ENCODE assay signal across 8 mouse cellular contexts in the genomic region with DNA sequence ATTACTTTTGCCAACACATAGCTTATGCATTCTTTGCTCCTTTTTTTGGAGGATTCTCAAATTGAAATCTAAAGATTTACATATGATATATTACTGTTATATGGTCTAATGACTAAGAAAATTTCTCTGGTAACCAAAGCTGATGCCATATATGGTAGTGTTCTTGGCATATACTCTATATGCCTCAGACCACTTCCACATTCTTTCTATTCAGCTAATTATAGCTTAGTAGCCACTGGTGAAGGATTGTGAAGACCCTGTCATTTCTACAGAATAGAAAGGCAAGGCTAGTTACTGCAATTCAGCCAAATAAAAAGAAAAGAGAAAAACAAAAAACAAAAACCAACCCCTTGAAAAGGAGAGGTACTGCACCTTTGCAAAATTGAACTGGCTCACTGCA. TPM values are rescaled to one million over a fixed set of nuclear protein-coding genes. Genes with fewer than 3 reads are reported as not detected.
DNase-seq lines count a peak whose midpoint lies in the region; ATAC-seq lines count a peak whose summit lies in the region.

No protein-coding gene starts in this region.

- peaks cover 6% of the 10 kb centered on the region for H3K36me3 ChIP-seq in lung, embryonic 15.5 days
- H3K36me3 ChIP-seq in embryonic facial prominence, embryonic 13.5 days: peaks cover 12% of the 10 kb centered on the region
- peaks cover 10% of the 10 kb centered on the region; the same call in 1 of the 2 replicates for H3K36me3 ChIP-seq in limb, embryonic 11.5 days (ENCODE audit: control insufficient read depth, insufficient read depth, low read length)
- peaks cover under 1% of the 10 kb centered on the region; the same call in 1 of the 2 replicates for H3K36me3 ChIP-seq in stomach, embryonic 14.5 days (ENCODE audit: control insufficient read depth, insufficient read depth, low read length)

- H3K4me2 ChIP-seq in lung, embryonic 15.5 days: peak overlapping the region; percentile 74
- peak overlapping the region; percentile 84 for H3K4me2 ChIP-seq in embryonic facial prominence, embryonic 13.5 days
- peak overlapping the region; percentile 55 for H3K4me2 ChIP-seq in limb, embryonic 11.5 days (ENCODE audit: low read depth, severe bottlenecking)
- peak overlapping the region; percentile 77 for H3K4me2 ChIP-seq in stomach, embryonic 14.5 days (replicated peaks; ENCODE audit: low read depth, low read length)

- H3K27me3 ChIP-seq in lung, embryonic 15.5 days: no peaks in the 10 kb centered on the region
- no peaks in the 10 kb centered on the region for H3K27me3 ChIP-seq in embryonic facial prominence, embryonic 13.5 days
- H3K27me3 ChIP-seq in limb, embryonic 11.5 days (ENCODE audit: control insufficient read depth, insufficient read depth, low read length): no peaks in the 10 kb centered on the region
- H3K27me3 ChIP-seq in stomach, embryonic 14.5 days (ENCODE audit: control insufficient read depth, insufficient read depth, low read length): no peaks in the 10 kb centered on the region

- peak overlapping the region; percentile 39 for H3K4me3 ChIP-seq in lung, embryonic 15.5 days
- peak overlapping the region; percentile 90 for H3K4me3 ChIP-seq in embryonic facial prominence, embryonic 13.5 days
- peak overlapping the region; percentile 14 for H3K4me3 ChIP-seq in limb, embryonic 11.5 days (ENCODE audit: low read depth, low read length)
- H3K4me3 ChIP-seq in stomach, embryonic 14.5 days (ENCODE audit: low read depth, low read length): peak overlapping the region; percentile 96

- ATAC-seq in lung, embryonic 15.5 days (ENCODE audit: borderline replicate concordance, extremely low read depth, low FRiP score, low TSS enrichment): no peak
- no peak for ATAC-seq in embryonic facial prominence, embryonic 13.5 days (ENCODE audit: insufficient number of reproducible peaks, insufficient read depth, low FRiP score, low TSS enrichment, low read depth)
- ATAC-seq in limb, embryonic 11.5 days (ENCODE audit: insufficient number of reproducible peaks, low FRiP score, low TSS enrichment, low read depth): no peak
- ATAC-seq in stomach, embryonic 14.5 days (ENCODE audit: insufficient number of reproducible peaks, insufficient read depth, low FRiP score, low read depth): no peak

- H3K9ac ChIP-seq in lung, embryonic 15.5 days: peak overlapping the region; percentile 36
- peak overlapping the region; percentile 51 for H3K9ac ChIP-seq in embryonic facial prominence, embryonic 13.5 days
- no peak overlapping the region for H3K9ac ChIP-seq in limb, embryonic 11.5 days (ENCODE audit: low read length)
- H3K9ac ChIP-seq in stomach, embryonic 14.5 days (replicated peaks; ENCODE audit: low read depth, low read length): 0 out of 2 replicates have a peak overlapping the region, but pooled peaks have one; percentile 36

- H3K9me3 ChIP-seq in lung, embryonic 15.5 days: no peaks in the 10 kb centered on the region
- H3K9me3 ChIP-seq in embryonic facial prominence, embryonic 13.5 days: no peaks in the 10 kb centered on the region
- H3K9me3 ChIP-seq in limb, embryonic 11.5 days (ENCODE audit: control insufficient read depth, low read length): no peaks in the 10 kb centered on the region
- no peaks in the 10 kb centered on the region for H3K9me3 ChIP-seq in stomach, embryonic 14.5 days (ENCODE audit: control insufficient read depth, low read depth, low read length)

- H3K4me1 ChIP-seq in lung, embryonic 15.5 days: peaks cover 44% of the 10 kb centered on the region
- H3K4me1 ChIP-seq in embryonic facial prominence, embryonic 13.5 days: peaks cover 41% of the 10 kb centered on the region
- H3K4me1 ChIP-seq in limb, embryonic 11.5 days (ENCODE audit: control insufficient read depth, insufficient read depth, low read length): peaks cover 25% of the 10 kb centered on the region
- H3K4me1 ChIP-seq in stomach, embryonic 14.5 days (ENCODE audit: control insufficient read depth, insufficient read depth, low read length): peaks cover 30% of the 10 kb centered on the region

- no peak for DNase-seq in lung, postnatal 4 days
- DNase-seq in limb, embryonic 11.5 days (ENCODE audit: low spot score): no peak
- DNase-seq in right cerebral cortex, postnatal 25 days: no peak
- no peak for DNase-seq in right cerebral cortex, postnatal 14 days
- no peak for DNase-seq in ovary, postnatal 36 days (ENCODE audit: low spot score)

- H3K27ac ChIP-seq in lung, embryonic 15.5 days: peak overlapping the region; percentile 83
- peak overlapping the region; percentile 23; the same call in 1 of the 2 replicates for H3K27ac ChIP-seq in embryonic facial prominence, embryonic 13.5 days
- no peak overlapping the region for H3K27ac ChIP-seq in limb, embryonic 11.5 days (replicated peaks; ENCODE audit: low read depth, low read length)
- H3K27ac ChIP-seq in stomach, embryonic 14.5 days (ENCODE audit: low read length): peak overlapping the region; percentile 69; the same call in 1 of the 2 replicates

RNA-seq across cellular contexts. Expression of a gene that starts 3.6 kb away (rescaled TPM):
- polyA plus RNA-seq in lung, embryonic 15.5 days (2015; fragmentation: Nextera tagmentation; extraction: Ambion mirVana): 28.1 and 28.8 TPM in 2 replicates
- 26.9 and 28.6 TPM in 2 replicates for polyA plus RNA-seq in embryonic facial prominence, embryonic 13.5 days (2015; fragmentation: Nextera tagmentation; extraction: Ambion mirVana)
- 15.3 and 16.4 TPM in 2 replicates for polyA plus RNA-seq in limb, embryonic 11.5 days (2014; fragmentation: Nextera tagmentation; extraction: Ambion mirVana)
- polyA plus RNA-seq in stomach, embryonic 14.5 days (2014; fragmentation: Nextera tagmentation; extraction: Ambion mirVana): 34.6 and 35.5 TPM in 2 replicates

RNA-seq across cellular contexts. Expression of a gene that starts 27.8 kb away (rescaled TPM):
- 540 and 574 TPM in 2 replicates for polyA plus RNA-seq in lung, embryonic 15.5 days (2015; fragmentation: Nextera tagmentation; extraction: Ambion mirVana)
- polyA plus RNA-seq in embryonic facial prominence, embryonic 13.5 days (2015; fragmentation: Nextera tagmentation; extraction: Ambion mirVana): 656 and 746 TPM in 2 replicates
- polyA plus RNA-seq in limb, embryonic 11.5 days (2014; fragmentation: Nextera tagmentation; extraction: Ambion mirVana): 866 and 905 TPM in 2 replicates
- polyA plus RNA-seq in stomach, embryonic 14.5 days (2014; fragmentation: Nextera tagmentation; extraction: Ambion mirVana): 524 and 623 TPM in 2 replicates

RNA-seq across cellular contexts. Expression of a gene that starts 48.7 kb away (rescaled TPM):
- polyA plus RNA-seq in lung, embryonic 15.5 days (2015; fragmentation: Nextera tagmentation; extraction: Ambion mirVana): 2.9 and 4.1 TPM in 2 replicates
- polyA plus RNA-seq in embryonic facial prominence, embryonic 13.5 days (2015; fragmentation: Nextera tagmentation; extraction: Ambion mirVana): 1.3 and 1.8 TPM in 2 replicates
- 0.64 and 0.74 TPM in 2 replicates for polyA plus RNA-seq in limb, embryonic 11.5 days (2014; fragmentation: Nextera tagmentation; extraction: Ambion mirVana)
- 1.1 and 1.3 TPM in 2 replicates for polyA plus RNA-seq in stomach, embryonic 14.5 days (2014; fragmentation: Nextera tagmentation; extraction: Ambion mirVana)

RNA-seq across cellular contexts. Expression of a gene that starts 56.8 kb away (rescaled TPM):
- 6,112 and 6,204 TPM in 2 replicates for polyA plus RNA-seq in lung, embryonic 15.5 days (2015; fragmentation: Nextera tagmentation; extraction: Ambion mirVana)
- 5,258 and 5,388 TPM in 2 replicates for polyA plus RNA-seq in embryonic facial prominence, embryonic 13.5 days (2015; fragmentation: Nextera tagmentation; extraction: Ambion mirVana)
- polyA plus RNA-seq in limb, embryonic 11.5 days (2014; fragmentation: Nextera tagmentation; extraction: Ambion mirVana): 5,871 and 5,955 TPM in 2 replicates
- polyA plus RNA-seq in stomach, embryonic 14.5 days (2014; fragmentation: Nextera tagmentation; extraction: Ambion mirVana): 5,529 and 5,614 TPM in 2 replicates

Comparison
In these comparisons a context has a peak if more than half of its experiments do, and no peak if none do; other contexts are left out.
1. H3K4me3 ChIP-seq: peak in every context shown above with its lines; median percentile 96 in stomach, embryonic 14.5 days; 90 in embryonic facial prominence, embryonic 13.5 days; 39 in lung, embryonic 15.5 days; 14 in limb, embryonic 11.5 days.